Mouse (Mus musculus): ENCODE measurements around the gene Insm1. TPM values are rescaled to one million over a fixed set of nuclear protein-coding genes. Genes with fewer than 3 reads are reported as not detected.

The Insm1 gene
- total RNA-seq, 2 experiments from 2014 or later, result not detected

DNA sequence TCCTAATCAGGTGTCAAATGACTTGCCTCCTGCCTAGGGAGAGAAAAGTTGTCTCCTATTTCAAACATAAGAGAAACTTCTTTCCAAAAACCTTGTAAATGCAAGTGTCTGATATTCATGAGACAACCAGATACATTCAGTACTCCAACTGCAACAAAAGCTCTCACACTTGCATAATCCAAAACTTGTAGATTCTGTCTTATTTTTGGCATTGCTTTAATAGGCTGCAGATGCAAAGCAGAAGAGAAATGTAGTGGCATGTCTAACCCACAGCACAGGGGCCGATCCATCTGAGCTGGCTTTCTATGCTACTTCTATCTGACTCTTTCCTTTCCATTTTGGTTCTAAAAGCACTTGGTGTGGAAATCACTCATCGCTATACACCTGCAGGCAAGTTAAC is 9.8 kb downstream of the Insm1 start:
- Histone ChIP-seq H3K27ac (no peak overlapping the region), H3K4me3 (no peak overlapping the region)
- TF ChIP-seq CTCF (IDR thresholded peaks at IDR 0.05), result no peak
- no peak for DNase-seq
- intact Hi-C loops (cut with DNase I), result no loop called here

DNA sequence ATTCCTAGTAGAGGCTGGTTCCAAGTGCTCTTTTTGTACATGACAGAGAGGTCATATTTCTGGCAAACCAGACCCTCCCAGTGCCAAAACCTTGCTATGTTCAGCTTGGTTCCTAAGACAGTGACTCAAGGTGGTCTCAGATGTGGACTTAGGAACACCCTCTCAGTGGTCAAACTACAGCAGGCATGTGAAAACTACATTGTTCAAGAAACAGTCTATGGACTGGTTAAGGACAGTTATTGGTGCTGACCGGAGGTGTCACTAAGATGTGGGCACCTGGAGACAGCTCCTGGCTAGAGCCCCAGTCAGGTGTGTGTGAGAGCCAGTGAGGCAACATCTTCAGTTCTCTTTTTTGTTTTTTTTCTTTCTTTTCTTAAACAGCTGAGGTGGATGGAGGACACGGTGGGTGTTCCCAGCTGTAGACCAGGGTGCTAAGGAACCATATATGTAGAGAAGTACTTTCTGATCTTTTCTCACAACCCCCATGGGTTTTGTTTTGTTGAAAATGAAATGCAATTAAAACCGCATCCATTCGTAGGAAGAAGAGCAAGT is 17.6 kb downstream of the Insm1 start:
- no peak for TF ChIP-seq CTCF (IDR thresholded peaks at IDR 0.05)
- no peak overlapping the region for H3K27ac ChIP-seq
- H3K4me3 ChIP-seq, result no peak overlapping the region
- intact Hi-C loops (cut with DNase I), result no loop called here
- DNase-seq, result no peak

DNA sequence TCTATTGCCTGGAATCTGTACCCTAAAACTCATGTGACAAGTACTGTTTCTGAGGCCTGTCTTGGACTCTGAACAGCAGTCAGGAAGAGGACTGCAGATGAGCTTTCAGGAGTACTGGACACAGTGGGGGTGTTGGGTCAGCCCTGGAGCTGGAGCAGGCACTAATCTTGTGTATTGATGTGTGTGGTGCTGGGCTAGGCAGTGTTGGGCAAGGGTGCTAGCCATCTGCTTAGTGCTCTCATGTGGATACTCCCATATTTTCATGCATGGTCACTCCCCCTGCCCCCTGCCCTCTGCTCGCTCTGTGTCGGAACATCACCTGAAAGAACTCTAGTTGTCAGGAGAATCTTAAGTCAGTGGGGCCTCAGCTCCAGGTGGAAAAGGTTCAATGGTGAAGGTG is 22.3 kb downstream of the Insm1 start:
- H3K27ac ChIP-seq, result no peak overlapping the region
- no peak for TF ChIP-seq CTCF (IDR thresholded peaks at IDR 0.05)
- intact Hi-C loops (cut with DNase I), result no loop called here
- DNase-seq, result no peak
- no peak overlapping the region for H3K4me3 ChIP-seq

DNA sequence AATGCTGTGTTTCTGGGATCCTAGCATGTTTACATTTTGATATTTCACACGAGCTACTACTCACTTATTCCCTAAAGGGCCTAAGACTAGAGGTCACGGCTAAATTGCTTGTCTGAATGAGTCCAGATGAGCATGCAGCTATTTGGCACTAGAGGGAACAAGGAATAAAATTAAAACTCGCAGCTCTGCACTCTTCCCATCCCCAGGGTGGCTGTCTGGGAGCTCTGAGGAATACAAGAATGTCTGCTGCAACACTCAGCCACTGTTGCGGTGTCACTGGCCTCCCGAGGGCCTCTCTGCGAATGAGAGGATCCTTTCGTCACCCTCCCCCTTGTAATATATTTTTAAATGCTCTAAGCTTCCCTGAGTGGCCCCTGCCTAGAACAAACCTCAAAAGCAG is 23.7 kb downstream of the Insm1 start:
- Histone ChIP-seq H3K27ac (no peak overlapping the region), H3K4me3 (no peak overlapping the region)
- no peak for TF ChIP-seq CTCF (IDR thresholded peaks at IDR 0.05)
- DNase-seq, result no peak
- intact Hi-C loops (cut with DNase I), result no loop called here

GRCm38 (mm10) chr2:146246409-146247075 is 24.8 kb downstream of the Insm1 start:
- intact Hi-C loops (cut with DNase I), result no loop called here
- Histone ChIP-seq H3K4me3 (no peak overlapping the region), H3K27ac (no peak overlapping the region)
- TF ChIP-seq CTCF (IDR thresholded peaks at IDR 0.05), result no peak
- DNase-seq, result no peak

DNA sequence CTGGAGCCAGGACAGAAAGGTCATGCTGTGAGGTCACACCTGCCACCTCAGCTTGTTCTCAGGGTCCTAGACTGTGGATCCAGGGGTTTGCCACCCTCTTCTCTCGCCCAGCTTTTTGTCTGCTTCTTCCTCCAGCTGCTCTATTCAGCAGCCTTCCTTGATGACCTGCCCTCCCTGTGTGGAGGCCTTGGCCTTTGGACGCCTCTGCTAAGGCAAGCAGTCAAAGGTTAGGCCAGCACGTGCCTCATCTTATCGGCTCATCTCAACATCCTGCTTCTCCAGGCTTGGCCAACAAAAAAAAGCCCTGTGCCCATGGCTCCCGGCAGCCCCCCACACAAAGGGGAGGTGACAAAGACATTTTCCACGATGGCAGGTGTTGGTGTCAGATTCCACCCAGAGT is 25.9 kb downstream of the Insm1 start:
- intact Hi-C loops (cut with DNase I), result no loop called here
- no peak overlapping the region for H3K27ac ChIP-seq

DNA sequence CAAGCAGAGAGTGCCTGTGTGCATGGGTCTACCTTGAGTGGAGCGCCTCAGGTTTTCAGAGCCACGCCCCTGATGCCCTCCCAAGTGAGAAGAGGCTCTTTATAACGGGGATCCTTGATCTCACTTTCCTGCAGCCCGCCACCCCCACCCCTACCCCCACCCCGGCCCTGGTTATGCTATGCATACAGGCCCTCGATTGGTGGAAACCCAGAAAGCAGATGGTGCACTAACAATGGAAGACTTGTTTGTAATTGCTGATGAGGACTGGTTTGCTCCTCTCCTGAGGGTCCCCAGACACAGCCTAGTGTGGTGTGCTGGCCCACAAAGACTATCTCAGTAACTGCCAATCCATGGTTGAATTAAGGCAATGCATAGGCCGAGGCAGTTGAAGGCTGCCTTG is 27.3 kb downstream of the Insm1 start:
- no peak overlapping the region for H3K27ac ChIP-seq
- no peak overlapping the region for H3K4me3 ChIP-seq
- no peak for TF ChIP-seq CTCF (IDR thresholded peaks at IDR 0.05)
- intact Hi-C loops (cut with DNase I), result no loop called here
- DNase-seq, result no peak

More for the DNA sequence above, 25.9 kb downstream of the Insm1 start:
- no peak for TF ChIP-seq CTCF (IDR thresholded peaks at IDR 0.05)
- DNase-seq, result no peak
- no peak overlapping the region for H3K4me3 ChIP-seq

DNA sequence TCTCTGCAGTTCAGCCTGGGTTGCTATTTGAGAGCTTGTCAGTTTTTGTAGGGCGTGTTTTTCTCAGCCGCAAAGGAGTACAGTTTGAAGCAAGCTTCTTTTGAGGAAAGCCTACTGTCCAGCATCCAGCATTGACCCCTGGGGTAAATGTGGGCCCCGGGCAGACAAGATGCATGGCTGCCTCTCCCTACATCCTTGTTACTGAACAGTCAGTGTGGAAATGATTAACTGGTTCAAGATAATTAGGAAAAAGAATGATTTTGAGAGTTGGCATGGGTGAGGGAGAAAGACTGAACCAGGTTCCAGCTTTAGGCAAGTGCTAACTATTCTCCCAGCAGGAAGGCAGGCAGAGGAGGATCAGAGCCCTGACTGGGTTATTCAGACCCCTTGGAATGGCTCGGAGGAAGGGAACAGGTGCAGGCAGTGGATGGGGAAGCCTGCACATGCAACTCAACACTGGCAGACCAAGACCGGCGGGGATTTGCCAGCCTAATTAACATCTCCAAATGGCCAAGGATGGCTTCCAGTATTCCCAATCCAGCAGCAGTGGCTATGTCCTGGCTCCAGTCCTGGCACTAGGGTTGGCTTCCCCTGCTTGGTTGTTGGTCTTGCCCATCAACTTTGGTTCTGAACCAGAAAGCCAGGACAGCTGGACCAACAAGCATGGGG is 28.6 kb downstream of the Insm1 start:
- intact Hi-C loops (cut with DNase I), result no loop called here
- Histone ChIP-seq H3K27ac (no peak overlapping the region), H3K4me3 (no peak overlapping the region)
- no peak for DNase-seq
- TF ChIP-seq CTCF (IDR thresholded peaks at IDR 0.05), result no peak

GRCm38 (mm10) chr2:146254387-146254786 is 32.7 kb downstream of the Insm1 start:
- TF ChIP-seq CTCF (IDR thresholded peaks at IDR 0.05), result no peak
- DNase-seq, result no peak
- Histone ChIP-seq H3K4me3 (no peak overlapping the region), H3K27ac (no peak overlapping the region)
- intact Hi-C loops (cut with DNase I), result no loop called here

DNA sequence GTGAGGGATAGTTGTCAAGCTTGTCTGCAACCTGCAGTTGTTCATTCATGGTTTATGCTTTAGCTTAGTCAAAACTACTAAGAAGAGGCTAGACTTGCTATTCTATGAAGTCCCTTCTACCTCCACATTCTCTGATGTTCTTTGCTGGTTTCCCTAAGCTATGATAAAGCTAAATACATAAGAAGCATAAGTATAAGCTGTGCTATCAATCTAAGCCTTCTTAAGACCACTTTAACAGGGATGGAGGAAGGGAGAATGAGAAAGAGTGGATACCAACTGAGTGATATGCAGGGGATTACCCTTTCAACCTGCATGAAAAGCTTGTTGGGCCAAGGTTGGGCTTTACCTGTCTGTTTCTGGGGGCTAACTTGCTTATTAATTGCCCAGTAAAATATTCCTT is 33.9 kb downstream of the Insm1 start:
- no peak for TF ChIP-seq CTCF (IDR thresholded peaks at IDR 0.05)
- intact Hi-C loops (cut with DNase I), result no loop called here
- Histone ChIP-seq H3K27ac (no peak overlapping the region), H3K4me3 (no peak overlapping the region)
- DNase-seq, result no peak

GRCm38 (mm10) chr2:146256321-146256875 is 34.7 kb downstream of the Insm1 start:
- intact Hi-C loops (cut with DNase I), result no loop called here
- DNase-seq, result no peak

GRCm38 (mm10) chr2:146257037-146257436 is 35.3 kb downstream of the Insm1 start:
- Histone ChIP-seq H3K27ac (no peak overlapping the region), H3K4me3 (no peak overlapping the region)
- no peak for TF ChIP-seq CTCF (IDR thresholded peaks at IDR 0.05)
- no peak for DNase-seq
- intact Hi-C loops (cut with DNase I), result no loop called here

More at GRCm38 (mm10) chr2:146256321-146256875, 34.7 kb downstream of the Insm1 start:
- H3K4me3 ChIP-seq, result no peak overlapping the region
- peak; percentile 32; the same call in 1 of the 2 replicates for TF ChIP-seq CTCF (IDR thresholded peaks at IDR 0.05)
- H3K27ac ChIP-seq, result no peak overlapping the region

DNA sequence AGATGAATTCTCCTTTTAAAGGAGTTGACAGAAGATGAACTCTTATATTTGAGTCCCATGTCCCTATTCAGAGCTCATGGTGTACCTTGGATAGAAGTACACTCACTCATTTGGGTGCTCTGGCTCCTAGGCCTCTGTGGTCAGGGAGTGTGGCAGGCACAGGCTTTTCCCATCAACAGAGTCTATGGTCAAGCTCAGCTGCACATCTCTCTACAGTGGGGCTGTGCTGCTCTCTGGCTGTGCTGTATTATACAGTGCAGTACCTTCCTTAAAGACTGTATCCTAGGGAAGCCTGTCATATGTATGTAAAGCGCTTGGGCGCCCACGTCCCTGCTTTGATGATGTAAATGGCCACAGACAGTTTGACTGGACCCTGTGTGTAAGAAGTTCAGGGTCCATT is 35.9 kb downstream of the Insm1 start:
- Histone ChIP-seq H3K27ac (no peak overlapping the region), H3K4me3 (no peak overlapping the region)
- intact Hi-C loops (cut with DNase I), result no loop called here
- no peak for DNase-seq
- no peak for TF ChIP-seq CTCF (IDR thresholded peaks at IDR 0.05)

Measured in gastrocnemius, adult 2 months (tissue).